Mouse (Mus musculus): ENCODE results near the gene Them7. TPM values are rescaled to one million over a fixed set of nuclear protein-coding genes. Genes with fewer than 3 reads are reported as not detected.

Them7 gene
- polyA plus RNA-seq, 1 experiment from 2014 or later = 0.55 TPM

DNA sequence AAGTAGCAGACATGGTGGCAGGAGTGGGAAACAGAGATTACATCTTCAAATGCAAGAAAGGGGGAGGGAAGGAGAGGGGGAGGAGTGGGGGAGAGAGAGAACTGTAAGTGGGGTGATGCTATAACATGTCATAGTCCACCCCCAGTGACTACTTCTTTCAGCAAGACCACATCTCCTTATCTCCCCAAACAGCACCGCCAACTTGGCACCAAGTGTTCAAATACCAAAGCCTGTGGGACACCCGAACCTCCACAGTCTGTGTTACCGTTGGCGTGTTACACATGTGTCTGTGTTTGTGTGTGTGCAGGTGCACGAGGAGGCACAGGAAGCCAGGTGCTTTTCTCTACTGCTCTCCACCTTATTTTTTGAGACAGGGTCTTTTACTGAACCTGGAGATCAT, 4.9 kb upstream of the Them7 start:
- WGBS = 92% methylated on average over 5 of the region's 5 CpGs
- Histone ChIP-seq H3K36me3 (replicated peaks) (no peaks in the 10 kb centered on the region), H3K27me3 (ENCODE audit: poor library complexity, severe bottlenecking) (peaks cover 10% of the 10 kb centered on the region), H3K27ac (no peak overlapping the region), H3K4me1 (peaks cover 12% of the 10 kb centered on the region), H3K9me3 (no peaks in the 10 kb centered on the region), H3K4me3 (no peak overlapping the region)
- no peak for DNase-seq (ENCODE audit: extremely low spot score, low spot score)

DNA sequence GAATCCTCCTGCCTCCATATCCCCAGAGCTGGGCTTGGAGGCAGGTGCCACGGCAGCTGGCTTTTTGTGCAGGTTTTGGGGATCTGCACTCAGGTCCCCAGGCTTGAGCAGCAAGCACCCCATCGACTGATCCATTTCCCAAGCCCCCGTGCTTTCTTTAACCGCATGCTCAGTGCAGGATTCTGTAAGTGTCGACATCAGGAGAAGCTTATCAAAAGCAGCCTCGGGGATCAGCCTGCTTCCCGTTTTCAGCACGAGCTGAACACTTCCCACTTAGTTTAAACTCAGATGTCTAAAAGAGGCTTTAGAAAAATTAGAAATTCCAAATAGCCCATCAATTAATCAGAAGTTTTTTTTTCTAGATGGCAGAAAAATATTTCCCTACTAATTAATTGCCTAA, 4.5 kb upstream of the Them7 start:
- Histone ChIP-seq H3K27ac (no peak overlapping the region), H3K4me3 (no peak overlapping the region), H3K4me1 (peaks cover 17% of the 10 kb centered on the region), H3K36me3 (replicated peaks) (no peaks in the 10 kb centered on the region), H3K9me3 (no peaks in the 10 kb centered on the region), H3K27me3 (ENCODE audit: poor library complexity, severe bottlenecking) (peaks cover 14% of the 10 kb centered on the region)
- 73% methylated on average over 8 of the region's 8 CpGs for WGBS
- DNase-seq (ENCODE audit: extremely low spot score, low spot score) = no peak

DNA sequence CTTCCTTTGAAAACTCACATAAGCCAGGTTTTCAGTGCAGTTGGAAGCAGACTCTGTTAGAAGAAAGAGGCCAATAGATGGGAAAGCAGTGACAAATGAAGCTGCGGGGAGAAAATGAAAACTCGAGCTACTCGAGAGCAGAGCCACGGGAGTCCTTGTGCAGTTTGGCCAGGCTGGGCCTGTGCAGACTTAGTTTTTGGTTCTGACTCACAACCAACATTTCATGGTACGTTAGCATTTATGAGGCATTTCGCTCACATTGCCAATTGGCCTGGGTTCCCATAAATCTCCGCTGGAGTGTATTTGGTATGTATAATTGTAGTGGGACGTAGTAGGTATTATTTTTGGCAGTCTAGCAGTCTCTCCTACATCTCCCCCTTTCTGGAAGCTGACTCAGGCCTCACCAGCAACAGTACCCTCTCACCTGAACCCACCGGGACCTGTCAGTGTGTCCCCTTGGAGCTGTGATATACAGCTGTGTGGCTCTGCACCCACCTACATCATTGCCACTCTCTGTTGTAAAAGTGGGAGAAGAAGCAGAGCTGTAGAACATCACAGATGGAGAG, 3.3 kb upstream of the Them7 start:
- H3K9me3 ChIP-seq = no peaks in the 10 kb centered on the region
- H3K27me3 ChIP-seq (ENCODE audit: poor library complexity, severe bottlenecking) = peaks cover 26% of the 10 kb centered on the region
- 87% methylated on average over 9 of the region's 9 CpGs for WGBS
- no peak overlapping the region for H3K27ac ChIP-seq
- no peak overlapping the region for H3K4me3 ChIP-seq
- DNase-seq (ENCODE audit: extremely low spot score, low spot score) = no peak
- no peaks in the 10 kb centered on the region for H3K36me3 ChIP-seq (replicated peaks)
- H3K4me1 ChIP-seq = peaks cover 20% of the 10 kb centered on the region

DNA sequence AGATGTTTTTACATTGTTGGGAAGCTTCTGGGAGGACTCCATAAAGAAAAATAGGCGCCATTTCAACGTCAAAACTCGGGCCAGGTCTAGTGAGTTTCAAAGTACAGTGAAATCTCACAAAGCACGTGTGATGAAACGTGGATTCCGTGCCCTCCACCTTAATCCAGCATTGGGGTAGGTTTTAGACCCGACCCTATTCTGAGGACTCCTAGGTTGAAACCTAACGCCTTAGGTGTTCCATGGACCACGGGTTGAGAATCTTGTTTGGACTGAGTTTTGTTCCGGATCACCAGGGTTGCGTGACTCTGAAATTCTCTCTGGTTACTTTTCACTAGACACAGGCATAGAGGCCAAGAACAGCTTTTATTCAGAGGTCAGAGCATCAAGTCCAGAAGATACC, 514 bp upstream of the Them7 start:
- H3K9me3 ChIP-seq = no peaks in the 10 kb centered on the region

DNA sequence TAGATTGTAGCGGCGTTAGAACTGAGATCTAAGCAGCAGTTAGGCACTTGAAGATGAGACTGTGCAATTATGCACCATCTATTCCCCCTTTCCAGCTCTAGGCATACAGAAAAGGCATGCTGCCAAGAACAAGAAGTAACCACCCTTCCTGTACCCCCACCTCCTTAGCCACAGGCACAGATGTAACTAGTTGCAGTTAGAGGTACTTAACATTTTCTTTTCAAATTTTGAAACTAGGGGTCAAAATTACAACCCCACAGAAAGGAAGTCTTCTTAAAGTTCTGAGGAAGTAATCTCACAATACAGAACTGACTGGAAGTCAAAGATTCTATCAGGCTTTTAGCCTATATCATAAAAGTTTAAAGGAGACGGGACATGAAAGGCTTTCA, 861 bp downstream of the Them7 start:
- no peak for DNase-seq (ENCODE audit: extremely low spot score, low spot score)
- Histone ChIP-seq H3K27me3 (ENCODE audit: poor library complexity, severe bottlenecking) (peaks cover 43% of the 10 kb centered on the region), H3K4me3 (peak overlapping the region; percentile 59; the same call in 1 of the 2 replicates), H3K27ac (no peak overlapping the region), H3K36me3 (replicated peaks) (no peaks in the 10 kb centered on the region), H3K4me1 (peaks cover 22% of the 10 kb centered on the region), H3K9me3 (no peaks in the 10 kb centered on the region)
- 67% methylated on average over 3 of the region's 3 CpGs for WGBS

More for the DNA sequence above, 514 bp upstream of the Them7 start:
- WGBS = 88% methylated on average over 11 of the region's 11 CpGs
- no peak for DNase-seq (ENCODE audit: extremely low spot score, low spot score)
- peaks cover 43% of the 10 kb centered on the region for H3K27me3 ChIP-seq (ENCODE audit: poor library complexity, severe bottlenecking)
- H3K4me3 ChIP-seq = no peak overlapping the region
- peaks cover 22% of the 10 kb centered on the region for H3K4me1 ChIP-seq
- no peak overlapping the region for H3K27ac ChIP-seq
- no peaks in the 10 kb centered on the region for H3K36me3 ChIP-seq (replicated peaks)

DNA sequence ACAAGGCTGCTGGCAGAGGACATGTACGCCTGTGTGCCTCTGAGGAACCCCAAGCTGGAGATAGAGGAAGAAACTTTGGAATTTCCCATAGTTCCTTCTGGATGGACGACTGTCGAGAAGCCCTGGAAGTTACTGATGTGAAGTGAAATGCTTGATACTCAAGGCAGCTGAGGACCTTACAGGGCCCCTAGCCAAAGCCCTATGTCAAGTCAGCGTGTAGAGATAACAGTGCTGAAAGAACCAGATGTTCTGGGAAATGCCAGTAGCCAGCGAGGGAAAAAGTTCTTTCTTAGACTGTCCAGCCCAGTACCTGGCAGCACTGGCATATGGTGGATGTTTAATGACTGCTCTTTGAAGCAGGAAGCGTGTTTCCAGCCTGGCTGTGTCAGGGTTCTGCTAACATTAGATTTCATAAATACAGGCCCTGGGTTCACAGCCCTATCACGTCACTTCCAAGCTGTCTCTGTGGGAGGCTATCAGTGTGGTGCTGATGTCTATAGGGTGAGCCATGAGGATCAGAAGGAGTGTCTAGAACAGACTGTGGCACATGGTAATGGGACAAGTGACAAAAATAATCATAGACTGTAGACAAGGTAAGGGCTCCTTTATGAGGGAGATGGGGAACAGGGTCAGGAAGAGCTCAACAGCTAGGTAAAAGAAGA, 2.3 kb downstream of the Them7 start:
- peaks cover 22% of the 10 kb centered on the region for H3K4me1 ChIP-seq
- 71% methylated on average over 7 of the region's 7 CpGs for WGBS
- no peaks in the 10 kb centered on the region for H3K36me3 ChIP-seq (replicated peaks)
- H3K4me3 ChIP-seq = no peak overlapping the region
- H3K27me3 ChIP-seq (ENCODE audit: poor library complexity, severe bottlenecking) = peaks cover 47% of the 10 kb centered on the region
- no peak overlapping the region for H3K27ac ChIP-seq
- DNase-seq (ENCODE audit: extremely low spot score, low spot score) = no peak
- no peaks in the 10 kb centered on the region for H3K9me3 ChIP-seq

DNA sequence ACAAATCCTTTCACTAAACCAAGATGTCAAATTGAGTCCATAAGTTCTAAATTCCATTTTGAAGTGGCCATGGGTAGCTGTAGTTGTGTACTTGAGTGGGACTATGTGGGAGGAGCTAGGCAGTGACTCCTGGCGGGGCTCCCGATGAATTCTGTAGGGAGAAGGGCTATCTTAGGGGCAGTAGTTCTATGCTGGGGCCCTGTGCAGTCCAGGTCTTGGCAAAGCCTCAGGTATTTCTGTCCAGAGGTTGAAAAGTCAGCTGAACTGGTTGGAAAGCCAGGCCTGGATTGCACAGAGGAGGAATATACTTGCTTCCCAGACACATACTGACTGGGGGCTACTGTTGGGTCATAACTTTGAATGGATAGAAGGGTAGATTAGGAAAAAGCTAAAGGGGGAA, 4.3 kb downstream of the Them7 start:
- H3K27me3 ChIP-seq (ENCODE audit: poor library complexity, severe bottlenecking) = peaks cover 52% of the 10 kb centered on the region
- 88% methylated on average over 2 of the region's 2 CpGs for WGBS

DNA sequence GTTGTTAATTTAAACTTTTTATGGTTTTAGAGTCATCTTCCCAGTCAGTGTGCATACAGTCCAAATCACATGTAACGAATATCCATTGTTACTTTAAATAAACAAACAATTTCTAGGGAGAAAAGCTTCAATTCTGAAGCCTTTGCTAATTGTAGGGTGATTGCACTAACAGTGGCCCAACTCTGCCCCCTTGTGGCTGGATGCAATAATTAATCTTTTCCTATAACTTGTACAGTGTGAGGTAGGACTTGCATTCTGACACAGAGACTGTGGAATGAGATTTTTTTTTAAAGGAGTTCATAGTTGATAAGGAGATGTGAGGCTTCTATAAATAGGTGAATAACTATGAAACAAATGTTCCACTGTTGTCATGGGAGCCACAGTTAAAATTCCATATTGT, 6.2 kb downstream of the Them7 start:
- H3K4me3 ChIP-seq = no peak overlapping the region
- whole genome bisulfite sequencing = 8% methylated on average over 1 of the region's 1 CpGs
- no peak overlapping the region for H3K27ac ChIP-seq
- H3K9me3 ChIP-seq = no peaks in the 10 kb centered on the region
- H3K36me3 ChIP-seq (replicated peaks) = no peaks in the 10 kb centered on the region
- peaks cover 32% of the 10 kb centered on the region for H3K27me3 ChIP-seq (ENCODE audit: poor library complexity, severe bottlenecking)
- H3K4me1 ChIP-seq = peaks cover 15% of the 10 kb centered on the region
- DNase-seq (ENCODE audit: extremely low spot score, low spot score) = peak; percentile 39

More for the DNA sequence above, 4.3 kb downstream of the Them7 start:
- Histone ChIP-seq H3K9me3 (no peaks in the 10 kb centered on the region), H3K4me3 (no peak overlapping the region), H3K36me3 (replicated peaks) (no peaks in the 10 kb centered on the region), H3K27ac (no peak overlapping the region), H3K4me1 (peaks cover 22% of the 10 kb centered on the region)
- DNase-seq (ENCODE audit: extremely low spot score, low spot score) = no peak

DNA sequence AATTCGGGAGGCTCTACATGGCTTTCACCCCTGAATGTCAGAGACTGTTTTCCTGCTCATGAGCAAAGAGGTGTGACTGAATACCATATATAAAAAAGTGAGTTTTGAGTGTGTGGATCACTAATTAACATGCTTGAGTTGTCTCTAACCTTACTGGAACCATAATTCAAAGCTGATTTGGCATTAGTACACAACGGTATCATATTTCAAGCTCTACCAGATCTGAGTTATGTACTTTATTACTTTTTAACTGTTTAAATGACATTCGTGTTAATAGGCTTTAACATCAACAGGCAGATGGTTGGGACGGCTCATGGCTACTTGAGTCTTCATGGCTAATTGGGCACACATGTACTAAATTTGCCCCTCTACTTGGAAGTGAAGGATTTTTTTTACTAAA, 8.3 kb downstream of the Them7 start:
- no peak overlapping the region for H3K4me3 ChIP-seq
- no peak for DNase-seq (ENCODE audit: extremely low spot score, low spot score)
- H3K27ac ChIP-seq = no peak overlapping the region
- no peaks in the 10 kb centered on the region for H3K36me3 ChIP-seq (replicated peaks)
- no peaks in the 10 kb centered on the region for H3K9me3 ChIP-seq
- peaks cover 12% of the 10 kb centered on the region; the same call in 1 of the 2 replicates for H3K27me3 ChIP-seq (ENCODE audit: poor library complexity, severe bottlenecking)
- WGBS = 80% methylated on average over 4 of the region's 4 CpGs
- peaks cover 18% of the 10 kb centered on the region for H3K4me1 ChIP-seq

DNA sequence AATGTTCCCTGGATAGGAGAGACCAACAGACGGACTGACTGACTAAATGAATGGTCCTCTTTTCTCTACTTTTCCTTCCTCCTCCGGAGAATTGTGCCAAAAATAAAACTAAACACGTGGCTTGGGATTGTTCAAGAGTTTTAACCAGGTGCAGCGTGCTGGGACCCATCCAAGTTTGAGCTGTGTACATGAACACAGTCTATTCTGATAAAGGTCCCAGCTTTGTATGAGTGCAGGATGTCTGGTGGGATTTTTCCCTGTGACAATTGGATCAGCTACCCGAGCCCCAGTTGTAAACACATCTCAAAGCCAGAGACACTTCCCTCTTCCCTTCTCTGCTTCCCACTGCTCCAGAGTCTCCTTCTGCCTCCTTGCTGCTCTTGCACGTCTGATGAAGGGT, 10.2 kb downstream of the Them7 start:
- H3K4me3 ChIP-seq = no peak overlapping the region
- no peak for DNase-seq (ENCODE audit: extremely low spot score, low spot score)
- H3K4me1 ChIP-seq = peaks cover 23% of the 10 kb centered on the region
- H3K9me3 ChIP-seq = no peaks in the 10 kb centered on the region
- no peaks in the 10 kb centered on the region for H3K36me3 ChIP-seq (replicated peaks)
- peaks cover 11% of the 10 kb centered on the region; the same call in 1 of the 2 replicates for H3K27me3 ChIP-seq (ENCODE audit: poor library complexity, severe bottlenecking)
- 74% methylated on average over 6 of the region's 6 CpGs for WGBS
- no peak overlapping the region for H3K27ac ChIP-seq

DNA sequence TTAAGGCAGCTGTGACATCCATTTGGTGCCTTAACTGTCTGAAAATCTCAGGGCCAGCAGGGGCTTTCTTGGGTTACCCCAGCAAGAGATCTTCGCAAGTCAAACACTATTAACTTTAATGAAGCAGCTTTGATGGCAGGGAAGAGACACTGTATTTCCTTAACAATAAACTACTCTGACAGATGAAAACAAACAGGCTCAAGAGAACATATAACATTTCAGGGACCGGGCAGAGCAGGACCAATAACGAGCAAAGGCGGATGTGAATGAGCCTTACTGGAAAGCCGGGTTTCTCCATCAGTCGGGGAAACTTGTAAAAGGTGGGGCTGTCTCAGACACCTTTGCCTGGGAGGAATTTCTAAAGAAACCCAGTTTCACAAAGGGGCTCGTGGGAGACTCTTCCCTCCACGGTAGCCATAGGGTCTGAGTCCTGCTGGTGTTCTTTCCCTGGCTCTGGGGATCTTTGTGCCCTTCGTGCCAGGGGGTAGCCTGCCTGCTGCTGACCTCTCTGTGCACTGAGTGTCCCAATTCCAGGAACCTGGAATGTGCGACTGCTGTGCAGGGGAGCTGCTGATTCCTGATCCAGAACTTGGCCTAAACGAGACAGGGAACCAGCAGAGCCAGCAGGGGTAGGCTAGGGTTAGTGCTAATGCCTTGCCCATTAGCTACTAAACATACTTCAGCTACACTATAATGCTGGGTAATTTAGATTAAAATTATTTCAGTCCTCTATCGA, 11.4 kb downstream of the Them7 start:
- Histone ChIP-seq H3K4me1 (peaks cover 23% of the 10 kb centered on the region), H3K27ac (no peak overlapping the region), H3K4me3 (no peak overlapping the region), H3K36me3 (replicated peaks) (no peaks in the 10 kb centered on the region), H3K27me3 (ENCODE audit: poor library complexity, severe bottlenecking) (peaks cover 11% of the 10 kb centered on the region; the same call in 1 of the 2 replicates), H3K9me3 (no peaks in the 10 kb centered on the region)
- WGBS = 66% methylated on average over 12 of the region's 12 CpGs
- no peak for DNase-seq (ENCODE audit: extremely low spot score, low spot score)

DNA sequence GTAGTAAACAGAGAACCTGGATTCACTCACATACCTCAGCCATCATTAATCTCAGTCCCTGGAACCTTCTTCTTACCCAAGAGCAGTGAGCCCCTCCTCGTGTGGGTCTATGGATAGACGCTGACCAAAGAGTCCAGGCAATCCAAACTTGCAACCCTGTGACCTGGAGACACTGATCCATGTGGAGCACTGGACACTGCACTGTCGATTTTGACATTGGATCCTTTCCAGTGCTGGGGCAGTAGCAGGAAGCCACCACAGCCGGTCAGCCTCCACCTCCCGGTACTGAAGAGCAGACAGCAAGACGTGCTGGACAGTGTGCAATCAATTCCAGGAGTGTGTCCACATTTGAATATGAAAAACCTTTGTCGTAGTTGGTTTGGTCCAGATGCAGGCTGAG, 13.3 kb downstream of the Them7 start:
- Histone ChIP-seq H3K9me3 (no peaks in the 10 kb centered on the region), H3K27me3 (ENCODE audit: poor library complexity, severe bottlenecking) (no peaks in the 10 kb centered on the region), H3K27ac (no peak overlapping the region), H3K4me1 (peaks cover 23% of the 10 kb centered on the region), H3K36me3 (replicated peaks) (no peaks in the 10 kb centered on the region), H3K4me3 (no peak overlapping the region)
- DNase-seq (ENCODE audit: extremely low spot score, low spot score) = no peak
- WGBS = 78% methylated on average over 7 of the region's 7 CpGs

DNA sequence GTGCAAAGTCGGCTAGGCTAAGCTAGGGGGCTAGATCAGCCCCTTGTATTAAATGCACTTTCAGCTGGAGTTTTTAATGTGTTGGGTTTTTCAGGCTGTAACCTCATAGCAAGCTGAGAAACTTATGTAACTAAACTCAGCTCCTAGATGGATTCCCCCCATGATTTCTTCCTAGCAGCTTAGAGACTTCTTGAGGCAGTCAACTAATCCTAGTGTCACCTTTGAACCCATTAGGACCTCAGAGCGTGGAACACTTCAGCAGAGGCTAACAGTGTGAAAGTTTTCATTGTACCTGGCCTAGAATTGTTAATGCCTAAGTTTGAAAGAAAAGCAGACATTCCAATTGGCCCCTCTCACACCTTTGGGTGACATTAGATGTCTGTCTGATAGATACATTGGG, 13.7 kb downstream of the Them7 start:
- Histone ChIP-seq H3K9me3 (no peaks in the 10 kb centered on the region), H3K4me3 (no peak overlapping the region), H3K36me3 (replicated peaks) (no peaks in the 10 kb centered on the region), H3K27me3 (ENCODE audit: poor library complexity, severe bottlenecking) (no peaks in the 10 kb centered on the region), H3K27ac (no peak overlapping the region), H3K4me1 (peaks cover 23% of the 10 kb centered on the region)
- DNase-seq (ENCODE audit: extremely low spot score, low spot score) = no peak
- 78% methylated on average over 2 of the region's 2 CpGs for WGBS

Measured in forebrain, embryonic 10.5 days (tissue).